Mouse (Mus musculus) MEL (cell line): ENCODE measurements around the gene Mmp11.

Experiments
- BHLHE40 ChIP-seq: IDR thresholded peaks from 2 replicates; pipeline ENCODE4 v1.6.1; 2012; ENCODE audit warnings: low read depth, mild to moderate bottlenecking, inconsistent platforms, low read length, improper control_type of control experiment, borderline replicate concordance
- CTCF ChIP-seq, 3 experiments: IDR thresholded peaks in 2 of 3; conservative IDR thresholded peaks in 1 of 3; 2 replicates each; pipeline ENCODE4 v1.5.1; 2011 to 2012; ENCODE audit warnings: low read length in 3 of 3, low read depth in 2 of 3, mild to moderate bottlenecking in 2 of 3, improper control_type of control experiment in 1 of 3, inconsistent platforms in 1 of 3, mixed read lengths in 1 of 3, moderate library complexity in 1 of 3; ENCODE audit not compliant: control insufficient read depth in 1 of 3, insufficient read depth in 1 of 3, poor library complexity in 1 of 3, severe bottlenecking in 1 of 3
- MAFK ChIP-seq: IDR thresholded peaks from 2 replicates; pipeline ENCODE4 v1.6.1; 2011; ENCODE audit warnings: low read depth, mild to moderate bottlenecking, low read length, improper control_type of control experiment, borderline replicate concordance

- TF ChIP-seq CTCF (IDR thresholded peaks at IDR 0.05 in 2 of 3, conservative IDR thresholded peaks at IDR 0.05 in 1 of 3; ENCODE audit: control insufficient read depth in 1 of 3, insufficient read depth in 1 of 3, low read depth in 2 of 3, low read length in 3 of 3, poor library complexity in 1 of 3, severe bottlenecking in 1 of 3): no peak
- no peak for TF ChIP-seq MAFK
- TF ChIP-seq BHLHE40: no peak
Measured at GRCm38 (mm10) chr10:75940520-75940919, 4.2 kb upstream of the Mmp11 start, which contains the start of gene Gm867.
